Mouse (Mus musculus): ENCODE data around the gene Kcnj10. TPM values are rescaled to one million over a fixed set of nuclear protein-coding genes. Genes with fewer than 3 reads are reported as not detected.
A peak's percentile ranks its signal among the peaks of the same experiment; 100 is the strongest.

The Kcnj10 gene
- polyA plus RNA-seq, 1 experiment from 2014 or later, result 2.5 TPM

DNA sequence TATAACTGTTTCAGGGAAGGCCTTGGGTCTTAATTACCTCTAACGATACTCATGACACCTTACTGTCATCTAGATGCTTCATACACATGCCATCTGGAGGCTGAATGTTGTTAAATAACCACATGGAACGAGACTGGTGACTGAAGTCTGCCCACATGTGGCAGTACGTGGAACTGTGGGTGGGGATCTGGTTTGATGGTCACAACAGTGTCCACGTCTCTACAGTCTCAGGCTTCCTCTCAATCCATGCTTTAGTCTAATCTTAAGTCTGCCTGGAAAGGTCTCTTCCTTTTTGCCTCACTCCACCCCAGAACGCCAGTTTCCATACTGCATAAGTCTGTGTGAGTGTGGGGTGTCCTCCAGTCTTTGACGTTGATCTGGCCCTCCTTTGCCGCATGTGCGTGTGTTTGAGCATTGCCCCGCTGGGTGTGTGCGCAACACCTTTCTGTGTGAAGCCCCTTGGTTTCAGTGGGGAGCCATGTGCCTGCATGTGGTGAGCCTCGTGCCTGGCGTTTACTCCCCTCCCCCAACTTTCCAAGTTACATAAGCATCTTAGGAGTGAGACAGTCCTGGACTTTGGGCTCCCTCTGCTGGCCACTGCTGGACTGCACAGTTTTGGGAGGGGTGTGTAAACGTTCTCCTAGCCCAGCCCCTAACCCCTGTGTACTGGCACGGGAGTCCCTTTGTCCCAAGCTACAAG is 31.2 kb upstream of the Kcnj10 start:
- H3K4me3 ChIP-seq (ENCODE audit: low read depth, low read length), result peak overlapping the region; percentile 37
- H3K4me2 ChIP-seq (ENCODE audit: low read length), result peak overlapping the region; percentile 89
- no peaks in the 10 kb centered on the region for H3K36me3 ChIP-seq (ENCODE audit: control insufficient read depth, insufficient read depth, low read length)
- H3K27me3 ChIP-seq (ENCODE audit: control insufficient read depth, insufficient read depth, low read depth, low read length), result no peaks in the 10 kb centered on the region
- peak; percentile 76 for ATAC-seq
- peaks cover 36% of the 10 kb centered on the region for H3K4me1 ChIP-seq (ENCODE audit: control insufficient read depth, insufficient read depth, low read length)
- H3K9me3 ChIP-seq (replicated peaks; ENCODE audit: control insufficient read depth, low read length, poor library complexity, severe bottlenecking), result no peaks in the 10 kb centered on the region
- peak overlapping the region; percentile 85 for H3K27ac ChIP-seq (ENCODE audit: low read length)
- WGBS, result under 1% methylated on average over 14 of the region's 14 CpGs
- H3K9ac ChIP-seq (ENCODE audit: low read depth, low read length), result peak overlapping the region; percentile 68

DNA sequence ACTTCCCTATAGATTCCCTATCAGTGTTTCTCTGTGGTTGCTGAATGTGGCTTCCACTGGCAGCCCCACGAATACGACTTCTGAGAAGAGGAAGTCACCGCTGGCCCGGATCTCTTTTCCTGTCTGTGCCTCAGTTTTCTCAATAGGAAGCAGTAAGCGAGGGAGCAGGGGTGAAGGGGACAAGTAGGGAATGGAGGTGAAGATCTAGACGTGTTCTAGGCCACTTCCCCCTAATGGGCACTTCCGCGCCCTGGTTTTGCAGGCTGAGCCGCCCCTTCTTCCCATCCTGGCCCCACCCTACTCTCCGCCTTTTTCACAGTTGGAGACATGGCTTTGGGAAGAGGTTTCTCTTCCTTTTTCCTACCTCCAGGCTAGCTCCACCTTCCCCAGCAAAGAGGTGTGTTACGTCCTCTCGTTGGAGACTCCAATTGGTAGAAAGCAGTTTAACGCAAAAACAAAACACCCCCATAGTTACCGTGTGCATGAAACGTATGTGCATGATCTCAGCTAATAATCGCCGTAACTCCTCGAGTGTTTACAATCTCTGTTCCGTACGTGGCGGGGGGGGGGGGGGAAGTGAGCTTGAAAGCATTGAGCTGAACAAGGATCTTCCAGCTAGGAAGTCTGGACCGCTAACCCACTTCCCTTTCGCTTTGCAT is 29.6 kb upstream of the Kcnj10 start:
- Histone ChIP-seq H3K4me1 (ENCODE audit: control insufficient read depth, insufficient read depth, low read length) (peaks cover 41% of the 10 kb centered on the region), H3K4me3 (ENCODE audit: low read depth, low read length) (peak overlapping the region; percentile 64), H3K4me2 (ENCODE audit: low read length) (peak overlapping the region; percentile 84), H3K27ac (ENCODE audit: low read length) (peak overlapping the region; percentile 76), H3K9ac (ENCODE audit: low read depth, low read length) (peak overlapping the region; percentile 78), H3K27me3 (ENCODE audit: control insufficient read depth, insufficient read depth, low read depth, low read length) (no peaks in the 10 kb centered on the region), H3K36me3 (ENCODE audit: control insufficient read depth, insufficient read depth, low read length) (no peaks in the 10 kb centered on the region), H3K9me3 (replicated peaks; ENCODE audit: control insufficient read depth, low read length, poor library complexity, severe bottlenecking) (no peaks in the 10 kb centered on the region)
- 8% methylated on average over 23 of the region's 23 CpGs for WGBS
- ATAC-seq, result peak; percentile 1; the same call in 1 of the 2 replicates

DNA sequence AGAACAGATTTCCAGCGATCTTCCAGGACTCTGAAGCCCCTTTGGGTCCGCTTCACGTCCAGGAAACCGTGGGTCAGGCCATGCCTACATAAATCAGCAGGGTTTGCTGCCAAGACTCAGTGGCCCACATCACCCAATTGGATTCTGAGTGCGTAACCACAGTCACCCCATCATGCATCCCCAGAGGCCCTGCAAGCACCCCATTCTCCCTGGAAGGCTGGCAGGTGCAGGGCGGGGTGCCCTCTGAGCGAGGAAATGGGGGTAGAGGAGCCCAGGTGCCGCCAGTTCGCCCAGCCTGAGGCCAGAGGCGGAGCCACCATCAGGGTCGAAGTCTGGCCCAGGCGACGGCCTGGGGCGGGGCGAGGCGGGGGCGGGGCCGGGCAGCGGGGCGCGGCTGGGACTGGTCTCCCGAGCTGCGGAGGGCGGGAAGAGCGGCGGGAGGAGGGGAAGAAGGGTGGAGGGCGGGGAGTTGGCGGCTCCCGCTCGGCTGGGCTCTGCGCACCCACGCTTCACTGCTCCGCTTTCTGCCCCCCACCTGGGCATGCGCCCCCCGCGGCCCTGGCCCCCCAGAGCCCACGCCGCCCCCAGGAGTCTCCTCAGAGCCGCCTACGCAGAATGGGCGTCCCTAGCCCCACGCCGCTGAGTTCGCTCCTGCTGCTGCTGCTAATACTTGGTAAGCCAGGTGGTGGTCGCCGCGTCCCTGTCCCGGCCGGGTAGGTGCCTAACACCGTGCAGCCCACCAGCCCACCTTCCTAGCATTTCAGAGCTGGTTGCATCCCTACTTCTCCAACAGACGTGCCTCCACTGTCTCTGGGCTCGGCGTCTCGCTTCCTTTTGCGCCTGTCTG is 28.9 kb upstream of the Kcnj10 start:
- no peaks in the 10 kb centered on the region for H3K27me3 ChIP-seq (ENCODE audit: control insufficient read depth, insufficient read depth, low read depth, low read length)
- H3K27ac ChIP-seq (ENCODE audit: low read length), result peak overlapping the region; percentile 76
- peaks cover 41% of the 10 kb centered on the region for H3K4me1 ChIP-seq (ENCODE audit: control insufficient read depth, insufficient read depth, low read length)
- no peaks in the 10 kb centered on the region for H3K9me3 ChIP-seq (replicated peaks; ENCODE audit: control insufficient read depth, low read length, poor library complexity, severe bottlenecking)
- under 1% methylated on average over 41 of the region's 55 CpGs for WGBS
- peak overlapping the region; percentile 84 for H3K4me2 ChIP-seq (ENCODE audit: low read length)
- no peaks in the 10 kb centered on the region for H3K36me3 ChIP-seq (ENCODE audit: control insufficient read depth, insufficient read depth, low read length)
- peak; percentile 59 for ATAC-seq
- peak overlapping the region; percentile 64 for H3K4me3 ChIP-seq (ENCODE audit: low read depth, low read length)
- peak overlapping the region; percentile 78 for H3K9ac ChIP-seq (ENCODE audit: low read depth, low read length)

DNA sequence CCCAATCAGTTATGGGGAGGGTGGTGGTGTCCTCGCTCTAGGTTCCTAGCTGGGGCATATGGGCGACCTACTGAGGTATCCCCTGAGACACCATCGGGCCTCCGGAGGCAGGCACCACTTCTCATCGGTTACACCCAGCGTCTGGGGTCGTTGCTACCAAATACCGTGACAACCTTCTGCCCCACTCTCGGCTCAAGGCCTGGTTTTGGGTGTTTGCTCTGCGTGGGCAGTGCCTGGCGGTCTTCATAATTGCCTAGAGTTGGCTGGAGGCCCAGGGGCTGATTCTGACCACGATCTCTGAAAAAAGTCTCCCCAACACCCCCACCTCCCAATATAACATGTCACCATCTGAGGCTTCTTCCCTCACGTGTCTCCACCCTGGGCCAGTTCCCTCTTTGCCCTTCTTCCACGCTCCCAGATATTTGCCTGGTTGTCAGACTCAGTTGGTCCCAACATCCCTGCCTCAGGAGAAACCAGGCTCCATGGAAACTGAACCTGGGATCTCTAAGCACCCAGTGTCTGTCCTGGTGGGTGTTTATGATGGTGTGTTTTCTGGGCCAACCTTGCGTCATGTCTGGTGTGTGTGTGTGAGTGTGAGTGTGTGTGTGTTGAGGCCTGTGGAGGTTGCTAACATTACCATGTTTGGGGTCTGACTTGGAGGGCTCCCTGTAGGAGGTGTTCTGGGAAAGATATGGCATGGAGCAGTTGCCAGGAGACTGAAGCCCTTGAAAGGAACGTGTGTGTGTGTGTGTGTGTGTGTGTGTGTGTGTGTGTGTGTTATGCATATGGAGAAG is 28.0 kb upstream of the Kcnj10 start:
- WGBS, result 9% methylated on average over 16 of the region's 16 CpGs
- H3K4me2 ChIP-seq (ENCODE audit: low read length), result peak overlapping the region; percentile 84
- H3K27ac ChIP-seq (ENCODE audit: low read length), result no peak overlapping the region
- peak overlapping the region; percentile 78 for H3K9ac ChIP-seq (ENCODE audit: low read depth, low read length)
- H3K27me3 ChIP-seq (ENCODE audit: control insufficient read depth, insufficient read depth, low read depth, low read length), result no peaks in the 10 kb centered on the region
- peaks cover 39% of the 10 kb centered on the region for H3K4me1 ChIP-seq (ENCODE audit: control insufficient read depth, insufficient read depth, low read length)
- peak overlapping the region; percentile 64 for H3K4me3 ChIP-seq (ENCODE audit: low read depth, low read length)
- no peaks in the 10 kb centered on the region for H3K9me3 ChIP-seq (replicated peaks; ENCODE audit: control insufficient read depth, low read length, poor library complexity, severe bottlenecking)
- H3K36me3 ChIP-seq (ENCODE audit: control insufficient read depth, insufficient read depth, low read length), result no peaks in the 10 kb centered on the region; the same call in 1 of the 2 replicates
- no peak; the same call in 1 of the 2 replicates for ATAC-seq

DNA sequence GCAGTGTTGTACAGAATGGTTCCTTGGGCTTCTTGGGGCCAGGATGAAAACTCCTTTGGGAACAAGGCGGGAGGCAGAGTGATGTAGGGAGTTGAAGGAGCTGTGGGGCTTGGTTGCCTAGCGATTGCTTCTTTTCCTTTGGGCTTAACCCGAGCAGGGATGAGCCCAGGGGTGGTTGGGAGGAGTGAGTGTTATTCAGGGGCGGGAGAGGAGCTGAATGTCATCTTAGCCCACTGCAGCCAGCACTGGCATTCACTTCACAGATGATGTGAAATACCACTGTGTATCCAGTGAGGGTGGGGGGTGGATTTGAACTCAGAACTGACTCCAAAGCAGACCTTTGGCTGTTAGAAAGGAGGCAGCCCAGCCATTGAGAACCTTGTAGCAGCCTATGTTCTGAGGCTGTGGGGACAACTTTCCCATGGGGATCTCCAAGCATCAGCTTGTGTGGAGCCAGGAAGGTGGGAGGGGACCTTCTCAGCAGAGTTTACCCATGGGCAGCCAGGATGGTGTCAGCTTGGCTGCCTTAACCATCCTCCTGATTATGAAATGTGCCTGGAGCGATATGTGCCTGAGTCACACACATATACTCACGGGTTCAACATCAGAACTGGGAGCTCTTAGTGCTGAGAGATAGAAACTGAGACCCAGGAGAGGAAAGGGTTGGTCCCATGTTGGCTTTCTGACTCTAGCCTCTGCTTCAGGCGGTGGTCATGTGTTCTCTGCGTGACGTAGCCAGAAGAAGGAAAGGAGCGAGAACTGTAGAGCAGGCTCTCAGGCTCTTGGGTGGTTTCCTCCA is 27.2 kb upstream of the Kcnj10 start:
- Histone ChIP-seq H3K9ac (ENCODE audit: low read depth, low read length) (0 out of 2 replicates have a peak overlapping the region, but pooled peaks have one; percentile 25), H3K4me2 (ENCODE audit: low read length) (peak overlapping the region; percentile 84), H3K4me1 (ENCODE audit: control insufficient read depth, insufficient read depth, low read length) (peaks cover 39% of the 10 kb centered on the region), H3K4me3 (ENCODE audit: low read depth, low read length) (no peak overlapping the region), H3K9me3 (replicated peaks; ENCODE audit: control insufficient read depth, low read length, poor library complexity, severe bottlenecking) (no peaks in the 10 kb centered on the region), H3K27ac (ENCODE audit: low read length) (no peak overlapping the region), H3K36me3 (ENCODE audit: control insufficient read depth, insufficient read depth, low read length) (no peaks in the 10 kb centered on the region; the same call in 1 of the 2 replicates), H3K27me3 (ENCODE audit: control insufficient read depth, insufficient read depth, low read depth, low read length) (no peaks in the 10 kb centered on the region)
- WGBS, result 62% methylated on average over 10 of the region's 10 CpGs
- no peak for ATAC-seq

DNA sequence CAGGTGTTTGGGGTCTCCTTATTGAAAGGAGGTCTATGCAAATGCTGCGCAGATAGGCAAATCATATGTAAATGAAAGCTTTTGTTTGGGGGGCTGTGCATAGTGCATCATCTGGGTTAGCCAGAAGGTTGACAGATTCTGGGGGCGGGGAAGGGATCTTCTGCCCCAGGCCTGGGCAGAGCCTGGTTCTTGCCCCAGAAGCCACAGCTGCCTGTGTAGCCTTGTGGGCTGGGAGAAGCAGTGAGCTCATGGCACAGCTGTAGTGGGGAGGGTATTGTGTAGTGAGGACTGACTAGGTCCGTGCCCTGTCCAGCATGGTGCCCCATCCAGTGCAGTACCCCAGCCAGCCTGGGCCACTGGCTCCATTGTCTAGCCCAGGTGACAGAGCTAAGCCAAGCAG is 26.1 kb upstream of the Kcnj10 start:
- H3K4me3 ChIP-seq (ENCODE audit: low read depth, low read length), result no peak overlapping the region
- ATAC-seq, result no peak
- H3K27me3 ChIP-seq (ENCODE audit: control insufficient read depth, insufficient read depth, low read depth, low read length), result no peaks in the 10 kb centered on the region
- H3K4me1 ChIP-seq (ENCODE audit: control insufficient read depth, insufficient read depth, low read length), result peaks cover 29% of the 10 kb centered on the region
- no peak overlapping the region for H3K4me2 ChIP-seq (ENCODE audit: low read length)
- 42% methylated on average over 3 of the region's 3 CpGs for WGBS
- no peaks in the 10 kb centered on the region for H3K9me3 ChIP-seq (replicated peaks; ENCODE audit: control insufficient read depth, low read length, poor library complexity, severe bottlenecking)
- H3K27ac ChIP-seq (ENCODE audit: low read length), result peak overlapping the region; percentile 37; the same call in 1 of the 2 replicates
- no peaks in the 10 kb centered on the region; the same call in 1 of the 2 replicates for H3K36me3 ChIP-seq (ENCODE audit: control insufficient read depth, insufficient read depth, low read length)
- peak overlapping the region; percentile 31; the same call in 1 of the 2 replicates for H3K9ac ChIP-seq (ENCODE audit: low read depth, low read length)

DNA sequence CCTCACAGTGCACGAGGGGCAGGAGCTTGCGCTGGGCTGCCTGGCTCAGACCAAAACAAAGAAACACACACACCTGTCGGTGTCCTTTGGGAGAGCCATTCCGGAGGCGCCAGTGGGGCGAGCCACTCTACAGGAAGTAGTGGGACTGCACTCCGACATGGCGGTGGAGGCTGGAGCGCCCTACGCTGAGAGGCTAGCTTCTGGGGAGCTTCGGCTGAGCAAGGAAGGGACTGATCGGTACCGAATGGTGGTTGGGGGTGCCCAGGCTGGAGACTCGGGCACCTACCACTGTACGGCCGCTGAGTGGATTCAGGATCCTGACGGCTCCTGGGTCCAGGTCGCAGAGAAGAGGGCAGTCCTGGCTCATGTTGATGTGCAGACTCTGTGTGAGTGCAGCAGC is 23.6 kb upstream of the Kcnj10 start:
- Histone ChIP-seq H3K27ac (ENCODE audit: low read length) (no peak overlapping the region), H3K9ac (ENCODE audit: low read depth, low read length) (no peak overlapping the region), H3K4me1 (ENCODE audit: control insufficient read depth, insufficient read depth, low read length) (peaks cover 18% of the 10 kb centered on the region), H3K36me3 (ENCODE audit: control insufficient read depth, insufficient read depth, low read length) (no peaks in the 10 kb centered on the region; the same call in 1 of the 2 replicates), H3K4me2 (ENCODE audit: low read length) (no peak overlapping the region), H3K4me3 (ENCODE audit: low read depth, low read length) (no peak overlapping the region), H3K27me3 (ENCODE audit: control insufficient read depth, insufficient read depth, low read depth, low read length) (no peaks in the 10 kb centered on the region), H3K9me3 (replicated peaks; ENCODE audit: control insufficient read depth, low read length, poor library complexity, severe bottlenecking) (no peaks in the 10 kb centered on the region)
- 57% methylated on average over 18 of the region's 18 CpGs for WGBS
- no peak for ATAC-seq

All from midbrain, embryonic 16.5 days (tissue).